Comparison of ENCODE assay signal across 18 mouse cellular contexts in the genomic region with DNA sequence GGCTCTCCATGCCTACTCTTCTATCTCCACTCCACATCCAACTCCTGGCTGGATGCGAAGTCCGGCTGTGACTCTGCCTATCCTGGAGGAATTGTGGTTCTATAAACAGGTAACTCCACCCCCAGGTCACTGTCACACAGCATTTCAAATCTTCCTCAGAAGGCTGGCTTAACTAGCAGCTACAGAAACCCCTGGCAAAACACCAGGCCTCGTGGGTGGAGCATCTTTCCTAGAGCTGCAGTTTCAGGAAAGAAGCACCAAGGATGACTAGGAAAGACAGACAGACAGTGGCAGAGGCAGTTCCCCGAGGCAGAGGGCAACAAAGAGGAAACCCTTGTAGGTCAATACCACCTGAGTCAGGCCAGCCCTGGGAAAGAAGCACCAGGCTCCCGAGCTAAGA. TPM values are rescaled to one million over a fixed set of nuclear protein-coding genes. Genes with fewer than 3 reads are reported as not detected.
DNase-seq lines count a peak whose midpoint lies in the region.
"Had no signal": no experiment of that assay in that cellular context is flagged by ENCODE, and none has a peak within 500 bp of the region (broad histone marks: within the 10 kb centered on the region; RNA-seq: fewer than 3 reads in every experiment).

A gene (minus strand): TSS at position 203 of the 400 bp plus-strand sequence.

- intact Hi-C loops in left cerebral cortex, postnatal 10 days (cut with DNase I), result no loop called here

- DNase-seq in cerebellum, postnatal 10 days, result peak; percentile 28 to 40
- DNase-seq in cerebellum, postnatal 36 days, result no peak
- peak; percentile 24 to 28 for DNase-seq in left cerebral cortex, adult 18-20 months (ENCODE audit: low spot score in 2 of 2)
- no peak for DNase-seq in left cerebral cortex, postnatal 10 days (ENCODE audit: extremely low spot score in 1 of 2, low spot score in 2 of 2)
- peak; percentile 44 to 49 for DNase-seq in right cerebral cortex, adult 2 months (ENCODE audit: low spot score in 2 of 2)
- DNase-seq in right cerebral cortex, postnatal 4 days, result no peak
- DNase-seq: adrenal gland, adult 8-10 months; adrenal gland, postnatal 25 days; cerebellum, adult 9-10 months; embryo, embryonic 11 days; gastrocnemius, postnatal 10 days; gastrocnemius, postnatal 36 days; heart, adult 2 months; heart, postnatal 14 days; heart, postnatal 4 days had no signal

RNA-seq across cellular contexts. Expression of the gene that starts here (rescaled TPM):
- total RNA-seq in left cerebral cortex, adult 18-20 months (2021), result under 1 TPM in 1 of 2 experiments, not detected in 1; 0.09 TPM
- total RNA-seq in left cerebral cortex, postnatal 10 days (2021), result under 1 TPM; 0.39 to 0.49 TPM
- total RNA-seq: ES-E14; gastrocnemius, adult 18-20 months; gastrocnemius, postnatal 10 days; gastrocnemius, postnatal 36 days; granulocyte monocyte progenitor cell, adult 5-6 weeks; heart, adult 2 months; heart, postnatal 14 days; heart, postnatal 4 days had no signal

Comparison
In these comparisons a context has a peak if more than half of its experiments do, and no peak if none do; other contexts are left out.
1. DNase-seq: peak in cerebellum, postnatal 10 days (2 of 2) and right cerebral cortex, adult 2 months (2 of 2); none in cerebellum, postnatal 36 days (0 of 2), left cerebral cortex, postnatal 10 days (0 of 2) and right cerebral cortex, postnatal 4 days (single experiment).
2. Peak in DNase-seq in left cerebral cortex, adult 18-20 months; RNA of the gene not detected or under 1 TPM.